Mouse (Mus musculus): ENCODE results near the gene 1700012A03Rik.

- TF ChIP-seq CTCF (IDR thresholded peaks at IDR 0.05; ENCODE audit: low read depth) (no peak), EP300 (IDR thresholded peaks at IDR 0.05; ENCODE audit: low read depth) (no peak)
Observed at GRCm38 (mm10) chr6:32060641-32061040, 10.6 kb downstream of the 1700012A03Rik start.
